Mouse (Mus musculus) natural killer cell, adult 2 months (primary cell): ENCODE measurements at regions not wholly inside any gene's neighbourhood (a gene's known extent, or its start where the extent isn't known, plus 50 kb on each side); places are given as distances from the start of the nearest gene placed in this dataset.
"Not testable (repeated sequence)": the region's sequence is repeated elsewhere in the genome, so short reads cannot be mapped to it uniquely, and the experiment has no call there.

Experiments used
- DNase-seq, 2 experiments: peaks; one replicate each; pipeline ENCODE4 v3.0.0; 2022; ENCODE audit warnings: low spot score in 2 of 2

DNA sequence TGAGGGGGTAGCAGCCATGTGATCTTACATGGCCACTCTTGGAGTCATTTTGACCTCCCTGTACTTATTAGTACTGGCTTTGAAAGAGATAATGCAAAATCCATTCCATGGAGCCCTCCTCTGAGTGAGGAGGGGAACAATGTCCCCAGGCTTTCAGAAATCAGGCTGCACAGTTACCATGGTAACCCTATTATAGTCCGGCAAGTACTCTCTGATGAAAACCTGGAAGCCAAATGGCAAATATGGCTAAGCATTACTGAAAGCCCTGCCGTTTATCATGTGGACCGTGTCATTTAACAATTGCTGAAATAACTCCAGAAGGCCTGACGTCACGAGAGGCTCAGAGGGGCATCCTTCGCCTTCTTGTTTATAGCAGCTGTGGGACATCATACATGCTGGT is 82.5 kb upstream of the Xcl1 start:
- DNase-seq = no peak

DNA sequence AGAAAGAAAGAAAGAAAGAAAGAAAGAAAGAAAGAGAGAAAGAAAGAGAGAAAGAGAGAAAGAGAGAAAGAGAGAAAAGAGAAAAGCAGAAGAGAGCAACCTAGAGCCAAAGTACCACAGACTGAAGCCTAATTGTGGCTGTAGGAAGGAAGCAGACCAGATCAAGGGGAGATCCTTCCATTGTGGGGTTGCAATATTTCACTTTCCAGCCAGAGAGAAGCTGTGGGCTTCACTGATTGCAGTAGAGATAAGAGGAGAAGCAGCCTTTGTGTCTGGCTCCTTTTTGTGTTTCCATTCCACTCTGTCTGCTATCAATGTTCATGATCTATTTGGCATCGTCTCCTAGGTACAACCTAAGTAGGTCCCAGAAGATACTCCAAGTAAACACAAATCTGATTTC is 79.0 kb upstream of the Xcl1 start:
- no peak for DNase-seq

DNA sequence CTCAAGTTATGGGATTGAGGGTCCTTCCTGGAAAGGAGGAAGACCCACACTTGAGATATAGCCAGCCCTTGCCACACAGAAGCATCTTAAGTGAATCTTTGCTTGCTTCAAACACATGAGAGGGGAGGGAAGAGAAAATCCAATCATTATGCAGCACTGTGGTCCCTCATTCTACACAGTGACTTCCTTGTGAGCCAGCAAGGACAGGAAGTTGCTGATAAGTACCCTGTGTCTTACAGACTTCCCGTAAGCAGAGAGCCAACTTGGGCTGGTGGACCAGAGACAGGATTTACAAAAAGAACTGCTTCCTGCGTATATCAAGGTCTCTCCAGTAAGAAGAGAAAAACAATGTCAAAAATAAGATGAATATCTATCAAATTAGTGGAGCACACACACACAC is 78.1 kb upstream of the Xcl1 start:
- peak in 1 of 2 experiments; percentile 11 for DNase-seq

DNA sequence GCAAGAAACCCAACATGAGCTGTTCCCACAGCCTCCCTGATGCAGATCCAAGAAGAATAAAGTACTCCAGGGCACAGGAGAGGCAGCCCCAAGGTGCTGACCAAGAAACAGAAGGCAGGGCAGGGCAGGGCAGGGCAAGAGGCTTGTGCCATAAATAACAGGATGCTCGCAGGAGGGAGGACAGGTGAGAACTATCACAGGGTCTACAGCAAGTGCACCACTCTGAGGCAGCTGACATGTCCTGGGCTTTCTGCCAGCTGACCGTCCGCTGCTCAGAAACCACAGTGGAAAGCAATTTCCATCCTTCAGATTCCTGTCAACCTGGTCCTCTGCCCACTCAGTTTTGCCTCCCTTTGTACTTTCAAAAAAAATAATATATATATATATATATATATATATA is 77.0 kb upstream of the Xcl1 start:
- DNase-seq = peak; percentile 25 to 28

DNA sequence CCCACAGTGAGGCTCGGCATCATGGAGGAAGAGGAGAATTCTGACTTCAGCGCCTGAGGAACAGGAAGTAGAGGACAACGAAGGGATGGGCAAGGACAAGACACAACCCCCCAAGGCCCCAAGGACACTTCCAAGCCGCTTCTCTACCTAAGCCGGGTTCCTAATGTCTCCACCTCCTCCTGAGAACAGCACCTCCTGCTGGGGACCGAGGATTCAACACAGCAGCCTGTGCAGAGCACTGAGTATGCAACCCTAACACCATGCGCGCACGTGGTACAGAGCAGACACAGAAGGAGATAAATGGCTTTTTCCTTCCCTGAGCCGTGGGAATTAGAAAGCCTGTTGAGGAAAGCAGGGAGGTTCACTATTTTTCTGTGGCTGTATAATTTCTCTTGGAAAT is 64.2 kb upstream of the Xcl1 start:
- DNase-seq = peak; percentile 43 to 50

DNA sequence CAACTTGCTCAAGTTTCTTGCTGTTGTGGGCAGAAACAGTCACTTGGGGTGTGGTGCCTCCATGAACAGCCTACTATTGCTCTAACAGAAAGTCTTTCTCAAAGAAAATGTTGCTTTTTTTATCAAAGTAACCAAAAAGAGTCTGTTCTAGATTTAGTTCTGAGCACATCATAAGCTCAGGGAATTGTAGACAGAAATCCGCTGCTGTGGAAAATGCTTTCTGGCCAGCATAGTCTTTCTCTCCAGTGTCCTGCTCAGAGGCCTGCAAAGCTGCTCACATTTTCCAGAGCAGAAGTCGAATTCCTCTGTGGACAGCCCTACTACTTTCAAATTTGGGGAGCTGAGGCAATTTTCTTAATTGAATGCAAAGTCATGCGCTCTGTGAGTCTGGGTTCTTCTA is 63.3 kb upstream of the Xcl1 start:
- no peak for DNase-seq

DNA sequence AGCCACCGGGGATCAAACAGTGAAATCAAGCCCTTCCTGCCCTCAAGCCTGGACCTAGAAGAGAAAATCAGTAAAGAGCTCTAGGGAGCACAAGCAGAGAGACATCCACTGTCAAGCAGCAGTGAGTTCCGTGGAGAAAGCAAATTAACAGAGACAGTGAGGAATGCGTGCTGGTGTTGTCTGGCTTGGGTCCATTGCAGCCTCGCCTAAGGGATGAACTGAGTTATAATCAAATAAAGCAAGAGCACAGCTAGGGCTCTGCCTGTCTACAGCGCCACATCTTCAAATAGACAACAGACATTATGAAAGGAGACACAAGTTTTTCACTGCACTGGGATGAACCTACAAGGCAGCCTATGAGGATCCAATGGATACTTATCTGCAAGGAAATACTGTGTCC is 62.3 kb upstream of the Xcl1 start:
- no peak for DNase-seq

DNA sequence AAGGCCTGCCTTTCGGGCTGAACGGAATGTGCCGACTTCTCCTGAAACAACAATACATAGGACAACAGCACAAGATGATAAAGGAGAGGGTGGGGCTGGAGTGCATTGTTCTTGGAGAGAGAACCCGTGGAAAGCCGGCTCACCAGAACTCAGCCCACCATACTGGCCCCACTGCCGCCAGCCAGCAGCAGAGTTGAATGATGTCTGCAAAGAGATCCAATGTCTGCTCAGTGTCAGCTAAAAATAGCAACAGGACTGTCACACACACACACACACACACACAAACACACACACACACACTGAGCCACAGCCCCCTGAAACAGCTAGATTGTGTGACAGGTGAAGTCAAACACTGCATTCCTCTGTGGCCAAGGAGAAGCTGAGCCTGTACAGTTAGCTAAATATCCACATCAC is 58.9 kb upstream of the Xcl1 start:
- DNase-seq = no peak

DNA sequence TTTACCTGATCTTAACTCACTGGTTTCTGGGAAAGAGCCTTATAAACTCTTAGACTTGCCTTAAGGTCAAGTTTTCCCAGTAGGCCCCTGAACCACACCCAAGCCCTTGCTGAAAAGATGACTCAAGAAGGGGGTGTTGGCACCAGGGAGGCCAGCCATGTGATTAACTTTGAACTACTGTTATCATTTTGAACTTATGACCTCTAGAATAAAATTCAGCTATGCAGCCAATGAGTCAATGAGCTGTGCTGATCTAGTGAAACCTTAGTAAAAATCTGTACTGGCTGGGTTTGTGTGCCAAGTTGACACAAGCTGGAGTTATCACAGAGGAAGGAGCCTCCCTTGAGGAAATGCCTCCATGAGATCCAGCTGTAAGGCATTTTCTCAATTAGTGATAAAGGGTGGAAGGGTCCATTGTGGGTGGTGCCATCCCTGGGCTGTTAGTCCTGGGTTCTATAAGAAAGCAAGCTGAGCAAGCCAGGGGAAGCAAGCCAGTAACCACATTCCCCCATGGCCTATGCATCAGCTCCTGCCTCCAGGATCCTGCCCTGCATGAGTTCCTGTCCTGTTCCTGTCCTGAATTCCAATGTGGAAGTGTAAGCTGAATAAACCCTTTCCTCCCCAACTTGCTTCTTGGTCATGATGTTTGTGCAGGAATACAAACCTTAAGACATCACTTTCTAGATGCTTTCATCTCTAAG is 58.0 kb upstream of the Xcl1 start:
- not testable (repeated sequence) for DNase-seq

DNA sequence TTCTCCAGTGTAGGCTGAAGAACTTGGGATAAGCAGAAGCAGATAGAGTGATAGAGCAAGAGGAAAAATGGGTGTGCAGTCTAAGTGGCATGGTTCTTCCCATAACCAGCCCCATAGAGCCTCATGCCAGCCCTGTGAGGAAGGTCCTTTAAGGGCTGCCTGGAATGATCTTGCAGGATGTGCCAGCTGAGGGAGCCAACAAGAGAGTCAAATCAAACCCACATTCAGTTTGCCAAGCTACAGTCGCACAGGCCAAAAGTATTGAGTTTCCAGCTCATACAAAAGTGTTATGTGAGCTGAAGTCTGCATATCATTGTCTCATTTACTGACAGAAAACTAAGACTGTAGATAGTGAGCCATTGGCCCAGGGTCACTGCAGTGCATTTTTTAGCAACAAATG is 53.7 kb upstream of the Xcl1 start:
- DNase-seq = no peak

DNA sequence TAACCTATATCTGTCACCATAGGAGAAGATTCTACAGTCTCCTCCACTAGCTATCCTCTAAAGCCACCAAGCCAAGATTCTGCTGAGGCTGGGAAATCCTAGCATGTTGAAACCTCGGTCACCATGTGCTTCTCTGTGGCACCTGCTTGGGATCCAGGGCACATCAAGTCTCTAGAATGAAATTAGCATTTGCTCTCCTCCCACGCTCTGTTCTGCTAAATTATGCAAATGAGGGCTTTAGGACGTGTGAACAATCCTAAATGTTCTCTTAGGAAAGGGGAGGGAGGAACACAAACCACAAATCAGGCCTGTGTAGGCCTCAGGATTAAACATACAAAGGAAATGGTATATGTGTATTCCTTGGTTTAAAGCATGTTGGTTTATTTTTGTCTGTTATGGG is 52.9 kb upstream of the Xcl1 start:
- no peak for DNase-seq

DNA sequence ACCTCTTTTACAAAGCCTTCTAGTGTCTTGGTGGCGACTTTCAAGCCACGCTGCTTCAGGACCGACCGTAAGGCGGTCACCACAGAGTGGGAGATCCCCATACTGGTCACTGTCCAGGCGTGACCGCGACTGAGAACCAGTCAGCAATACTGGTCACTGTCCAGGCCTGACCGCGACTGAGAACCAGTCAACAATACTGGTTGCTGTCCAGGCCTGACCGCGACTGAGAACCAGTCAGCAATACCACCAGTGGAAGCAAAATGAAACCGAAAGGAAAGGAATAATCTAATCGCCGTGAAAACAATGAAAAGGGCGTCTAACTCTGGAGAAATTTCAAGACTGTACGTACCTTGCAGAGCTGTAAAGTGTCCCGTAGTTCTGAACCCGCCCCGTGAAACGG is 50.2 kb upstream of the Xcl1 start:
- not testable (repeated sequence) for DNase-seq
